Mouse (Mus musculus) MEL (cell line): Measurements from ENCODE around the gene Prkar1b. TPM values are rescaled to one million over a fixed set of nuclear protein-coding genes. Genes with fewer than 3 reads are reported as not detected.

Experiments used
- DNase-seq: peaks from one replicate; pipeline ENCODE4 v3.0.0; 2011; ENCODE audit warnings: low read depth, low spot score
- H3K27ac ChIP-seq: 2 replicates; pipeline ENCODE4 v1.5.1; 2012; ENCODE audit warnings: low read depth, mild to moderate bottlenecking, control low read depth, low read length, moderate library complexity; ENCODE audit not compliant: control insufficient read depth
- H3K27me3 ChIP-seq, 2 experiments: fragments of 150-350 bp in 1 of 2; sonication (generic) in 1 of 2; 2 replicates each; pipeline ENCODE4 v1.6.1; 2012; ENCODE audit warnings: low read length in 2 of 2, mild to moderate bottlenecking in 2 of 2, improper control_type of control experiment in 1 of 2, moderate library complexity in 1 of 2; ENCODE audit not compliant: insufficient read depth in 2 of 2, control insufficient read depth in 1 of 2
- H3K36me3 ChIP-seq, 2 experiments: 2 replicates each; pipeline ENCODE4 v1.6.1; 2012 to 2014; ENCODE audit warnings: low read length in 2 of 2, improper control_type of control experiment in 1 of 2, inconsistent platforms in 1 of 2, mild to moderate bottlenecking in 1 of 2; ENCODE audit not compliant: insufficient read depth in 2 of 2, control insufficient read depth in 1 of 2
- H3K4me1 ChIP-seq, 2 experiments: fragments of 150-350 bp in 1 of 2; sonication (generic) in 1 of 2; 2 replicates each; pipeline ENCODE4 v1.6.1; 2012; ENCODE audit warnings: low read length in 2 of 2, improper control_type of control experiment in 1 of 2, mild to moderate bottlenecking in 1 of 2; ENCODE audit not compliant: insufficient read depth in 2 of 2, control insufficient read depth in 1 of 2
- H3K4me3 ChIP-seq, 2 experiments: fragments of 150-350 bp in 1 of 2; sonication (generic) in 1 of 2; 2 replicates each; pipeline ENCODE4 v1.5.1; 2012; ENCODE audit warnings: low read depth in 2 of 2, low read length in 2 of 2, mild to moderate bottlenecking in 2 of 2, moderate library complexity in 2 of 2, control low read depth in 1 of 2, improper control_type of control experiment in 1 of 2; ENCODE audit not compliant: control insufficient read depth in 1 of 2, insufficient read depth in 1 of 2
- H3K79me2 ChIP-seq: 2 replicates; pipeline ENCODE4 v1.6.1; 2012; ENCODE audit warnings: mild to moderate bottlenecking, low read length, moderate library complexity; ENCODE audit not compliant: control insufficient read depth, poor library complexity, insufficient read depth
- H3K9ac ChIP-seq: 2 replicates; pipeline ENCODE4 v1.6.1; 2012; ENCODE audit warnings: low read depth, mild to moderate bottlenecking, control low read depth, low read length, moderate library complexity; ENCODE audit not compliant: control insufficient read depth, poor library complexity, severe bottlenecking
- H3K9me3 ChIP-seq: fragments of 150-350 bp; sonication (generic); replicated peaks from 2 replicates; pipeline ENCODE4 v1.6.1; 2012; ENCODE audit warnings: mild to moderate bottlenecking, low read length, improper control_type of control experiment, moderate library complexity; ENCODE audit not compliant: insufficient read depth
- BHLHE40 ChIP-seq: IDR thresholded peaks from 2 replicates; pipeline ENCODE4 v1.6.1; 2012; ENCODE audit warnings: low read depth, mild to moderate bottlenecking, inconsistent platforms, low read length, improper control_type of control experiment, borderline replicate concordance
- CHD2 ChIP-seq: IDR thresholded peaks from 2 replicates; pipeline ENCODE4 v1.6.1; 2011; ENCODE audit warnings: low read length, improper control_type of control experiment
- CTCF ChIP-seq, 3 experiments: IDR thresholded peaks in 2 of 3; conservative IDR thresholded peaks in 1 of 3; 2 replicates each; pipeline ENCODE4 v1.5.1; 2011 to 2012; ENCODE audit warnings: low read length in 3 of 3, low read depth in 2 of 3, mild to moderate bottlenecking in 2 of 3, improper control_type of control experiment in 1 of 3, inconsistent platforms in 1 of 3, mixed read lengths in 1 of 3, moderate library complexity in 1 of 3; ENCODE audit not compliant: control insufficient read depth in 1 of 3, insufficient read depth in 1 of 3, poor library complexity in 1 of 3, severe bottlenecking in 1 of 3
- ELF1 ChIP-seq: IDR thresholded peaks from 2 replicates; pipeline ENCODE4 v1.6.1; 2014; ENCODE audit warnings: low read depth, mild to moderate bottlenecking, inconsistent platforms, low read length, improper control_type of control experiment, moderate library complexity
- EP300 ChIP-seq, 2 experiments: IDR thresholded peaks; 2 replicates each; pipeline ENCODE4 v1.6.1; 2011; ENCODE audit warnings: improper control_type of control experiment in 2 of 2, low read length in 2 of 2, low read depth in 1 of 2, mild to moderate bottlenecking in 1 of 2
- GATA1 ChIP-seq: IDR thresholded peaks from 2 replicates; pipeline ENCODE4 v1.6.1; 2011; ENCODE audit warnings: low read depth, low read length, improper control_type of control experiment
- HCFC1 ChIP-seq: IDR thresholded peaks from 2 replicates; pipeline ENCODE4 v1.6.1; 2012; ENCODE audit warnings: low read depth, mild to moderate bottlenecking, inconsistent platforms, low read length, improper control_type of control experiment, moderate library complexity
- JUND ChIP-seq: IDR thresholded peaks from 2 replicates; pipeline ENCODE4 v1.6.1; 2011; ENCODE audit warnings: low read depth, mild to moderate bottlenecking, improper control_type of control experiment, low read length
- MAFK ChIP-seq: IDR thresholded peaks from 2 replicates; pipeline ENCODE4 v1.6.1; 2011; ENCODE audit warnings: low read depth, mild to moderate bottlenecking, low read length, improper control_type of control experiment, borderline replicate concordance
- MAX ChIP-seq: IDR thresholded peaks from 2 replicates; pipeline ENCODE4 v1.6.1; 2011; ENCODE audit warnings: low read length, improper control_type of control experiment
- MEF2A ChIP-seq: IDR thresholded peaks from 2 replicates; pipeline ENCODE4 v1.6.1; 2014; ENCODE audit warnings: low read depth, mild to moderate bottlenecking, inconsistent platforms, low read length, improper control_type of control experiment; ENCODE audit not compliant: poor library complexity, insufficient replicate concordance, severe bottlenecking; ENCODE audit errors: extremely low read depth
- MXI1 ChIP-seq: IDR thresholded peaks from 2 replicates; pipeline ENCODE4 v1.6.1; 2011; ENCODE audit warnings: mild to moderate bottlenecking, low read depth, low read length, improper control_type of control experiment
- MYB ChIP-seq: IDR thresholded peaks from 2 replicates; pipeline ENCODE4 v1.6.1; 2011; ENCODE audit warnings: mild to moderate bottlenecking, low read depth, low read length, improper control_type of control experiment
- POLR2A ChIP-seq, 2 experiments: IDR thresholded peaks; 2 replicates each; pipeline ENCODE4 v1.6.1; 2011 to 2012; ENCODE audit warnings: low read length in 2 of 2, mild to moderate bottlenecking in 2 of 2, control low read depth in 1 of 2, improper control_type of control experiment in 1 of 2, low read depth in 1 of 2, moderate library complexity in 1 of 2; ENCODE audit not compliant: control insufficient read depth in 1 of 2, insufficient read depth in 1 of 2, poor library complexity in 1 of 2
- POLR2AphosphoS5 ChIP-seq: IDR thresholded peaks from 2 replicates; pipeline ENCODE4 v1.6.1; 2012; ENCODE audit warnings: low read depth, borderline replicate concordance, mild to moderate bottlenecking, inconsistent platforms, low read length, moderate library complexity, mixed read lengths
- RAD21 ChIP-seq: IDR thresholded peaks from 2 replicates; pipeline ENCODE4 v1.6.1; 2011; ENCODE audit warnings: mild to moderate bottlenecking, low read depth, low read length, improper control_type of control experiment
- SIN3A ChIP-seq: IDR thresholded peaks from 2 replicates; pipeline ENCODE4 v1.6.1; 2012; ENCODE audit warnings: low read length, improper control_type of control experiment, inconsistent platforms
- SMC3 ChIP-seq: IDR thresholded peaks from 2 replicates; pipeline ENCODE4 v1.6.1; 2011; ENCODE audit warnings: low read depth, low read length, improper control_type of control experiment
- TBP ChIP-seq: IDR thresholded peaks from 2 replicates; pipeline ENCODE4 v1.8.0; 2011; ENCODE audit warnings: low read depth, low read length, improper control_type of control experiment
- USF1 ChIP-seq: IDR thresholded peaks from 2 replicates; pipeline ENCODE4 v1.6.1; 2014; ENCODE audit warnings: low read depth, mild to moderate bottlenecking, inconsistent platforms, low read length, improper control_type of control experiment, moderate library complexity
- ZMIZ1 ChIP-seq: IDR thresholded peaks from 2 replicates; pipeline ENCODE4 v1.6.1; 2012; ENCODE audit warnings: low read depth, mild to moderate bottlenecking, inconsistent platforms, low read length, improper control_type of control experiment, moderate library complexity
- ZNF384 ChIP-seq: IDR thresholded peaks from 2 replicates; pipeline ENCODE4 v1.6.1; 2012; ENCODE audit warnings: low read depth, mild to moderate bottlenecking, inconsistent platforms, low read length, improper control_type of control experiment
- polyA plus RNA-seq, 2 experiments: library from polyadenylated mRNA; stranded (reverse) in 1 of 2; unstranded in 1 of 2; fragments of >175 nt in 1 of 2; fragments of >200 nt in 1 of 2; gene quantifications; 2 replicates each; pipeline versions ENCODE4 v1.2.1 to v1.2.4; 2012; ENCODE audit warnings: low replicate concordance in 2 of 2, low read depth in 1 of 2; ENCODE audit not compliant: insufficient read length in 2 of 2, insufficient read depth in 1 of 2, missing spikeins in 1 of 2
- total RNA-seq: library from RNA; depleted of rRNA; stranded (reverse); fragments of 300-350 nt; gene quantifications from 2 replicates; pipeline ENCODE4 v1.2.3, GENCODE M21; 2012

The Prkar1b gene
- total and polyA plus RNA-seq, 3 experiments = not detected

DNA sequence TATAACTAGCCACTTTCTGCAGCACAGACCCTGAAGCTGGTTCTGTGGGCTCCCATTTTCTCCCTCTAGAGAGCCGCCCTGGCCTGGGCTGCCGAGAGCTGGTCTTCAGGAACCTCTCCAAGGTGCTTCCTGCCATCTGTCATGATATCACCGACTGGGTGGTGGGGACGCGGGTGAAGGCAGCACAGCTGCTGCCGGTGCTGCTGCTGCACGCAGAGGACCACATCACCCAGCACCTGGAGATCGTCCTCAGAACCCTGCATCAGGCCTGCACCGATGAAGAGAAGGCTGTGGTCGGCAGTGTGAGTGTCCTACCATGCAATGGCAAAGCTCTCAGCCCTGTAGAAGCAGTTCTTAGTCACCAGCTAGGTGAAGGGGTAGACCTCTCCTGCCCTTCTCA, 11.8 kb upstream of the Prkar1b start:
- Histone ChIP-seq H3K9ac (no peak overlapping the region), H3K9me3 (no peaks in the 10 kb centered on the region), H3K79me2 (no peaks in the 10 kb centered on the region), H3K27ac (no peak overlapping the region), H3K36me3 (peaks cover 0 to 1% of the 10 kb centered on the region in 2 experiments; a peak in 1 of 4 replicates), H3K4me3 (no peak overlapping the region), H3K4me1 (no peaks in the 10 kb centered on the region), H3K27me3 (no peaks in the 10 kb centered on the region)
- DNase-seq = no peak
- TF ChIP-seq MAX (no peak), SIN3A (no peak), MXI1 (no peak), HCFC1 (no peak), POLR2AphosphoS5 (no peak), EP300 (IDR thresholded peaks at IDR 0.05; ENCODE audit: low read depth in 1 of 2, low read length in 2 of 2) (no peak), JUND (no peak), USF1 (no peak), ZNF384 (no peak), GATA1 (no peak), MYB (no peak), RAD21 (no peak), BHLHE40 (no peak), ELF1 (no peak), TBP (no peak), SMC3 (no peak), MEF2A (no peak)

DNA sequence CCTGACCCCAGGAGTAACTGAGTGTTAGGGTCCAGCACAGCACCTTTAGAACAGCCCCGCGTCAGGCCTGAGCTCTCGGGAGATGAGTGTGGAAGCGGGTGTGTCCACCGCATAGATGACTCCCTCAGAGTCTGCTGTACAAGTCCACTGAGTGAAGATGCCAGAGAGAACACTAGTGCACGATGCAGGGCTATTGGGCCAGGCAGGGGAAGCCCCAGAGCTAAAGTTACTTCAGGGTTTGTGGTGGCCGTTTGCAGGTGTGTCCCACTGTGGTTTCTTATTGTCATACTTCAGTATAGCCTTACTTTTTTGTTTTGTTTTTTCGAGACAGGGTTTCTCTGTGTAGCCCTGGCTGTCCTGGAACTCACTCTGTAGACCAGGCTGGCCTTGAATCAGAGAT, 11.1 kb upstream of the Prkar1b start:
- Histone ChIP-seq H3K79me2 (no peaks in the 10 kb centered on the region), H3K36me3 (peaks cover 0 to 1% of the 10 kb centered on the region in 2 experiments; a peak in 1 of 4 replicates), H3K9me3 (no peaks in the 10 kb centered on the region), H3K27me3 (no peaks in the 10 kb centered on the region), H3K27ac (no peak overlapping the region), H3K9ac (no peak overlapping the region), H3K4me3 (no peak overlapping the region), H3K4me1 (no peaks in the 10 kb centered on the region)
- no peak for TF ChIP-seq RAD21
- TF ChIP-seq MAFK = no peak
- no peak for TF ChIP-seq POLR2AphosphoS5
- no peak for TF ChIP-seq JUND
- TF ChIP-seq POLR2A (IDR thresholded peaks at IDR 0.05; ENCODE audit: control insufficient read depth in 1 of 2, insufficient read depth in 1 of 2, low read depth in 1 of 2, low read length in 2 of 2, poor library complexity in 1 of 2) = no peak
- TF ChIP-seq CTCF (IDR thresholded peaks at IDR 0.05 in 2 of 3, conservative IDR thresholded peaks at IDR 0.05 in 1 of 3; ENCODE audit: control insufficient read depth in 1 of 3, insufficient read depth in 1 of 3, low read depth in 2 of 3, low read length in 3 of 3, poor library complexity in 1 of 3, severe bottlenecking in 1 of 3) = no peak
- no peak for TF ChIP-seq CHD2
- no peak for TF ChIP-seq MEF2A
- no peak for TF ChIP-seq MYB
- no peak for TF ChIP-seq ZNF384
- no peak for TF ChIP-seq GATA1
- no peak for TF ChIP-seq ZMIZ1
- no peak for TF ChIP-seq ELF1
- DNase-seq = no peak
